Mouse (Mus musculus) Patski (cell line): ENCODE results near the gene Kif14. TPM values are rescaled to one million over a fixed set of nuclear protein-coding genes. Genes with fewer than 3 reads are reported as not detected.

Source experiments
- ATAC-seq: fragments of 100-300 bp; one replicate; pipeline ENCODE4 v1.8.0; 2021
- CTCF ChIA-PET: fragments of 350-600 bp; sonication (Branson Sonifier 250); formaldehyde crosslinking; loops from one replicate; lab custom pipeline; 2022; ENCODE audit warnings: inconsistent platforms; lab: Charles Lee
- POLR2A ChIA-PET: fragments of 350-600 bp; sonication (Branson Sonifier 250); formaldehyde crosslinking; loops from one replicate; lab custom pipeline; 2022; ENCODE audit warnings: antibody characterized with exemption, inconsistent platforms; lab: Charles Lee
- DNase-seq: peaks from one replicate; pipeline ENCODE4 v3.0.0-alpha.2; 2011; ENCODE audit warnings: low read depth, low spot score
- H3K27me3 ChIP-seq: fragments of 371-371 bp; one replicate; pipeline ENCODE4 v1.5.1; 2021
- CTCF ChIP-seq: fragments of 100-300 bp; IDR thresholded peaks from one replicate; pipeline ENCODE4 v1.5.1; 2021
- in situ Hi-C: fragments of 300-500 bp; cut with MboI; formaldehyde crosslinking; loops from 3 replicates; pipeline ENCODE4 v1.11.1; 2018; ENCODE audit warnings: low pct_unique_long_range_greater_than_20kb, mixed read lengths
- polyA plus RNA-seq: library from polyadenylated mRNA; unstranded; gene quantifications from one replicate; pipeline ENCODE4 v1.2.3, GENCODE M21; 2021

The Kif14 gene
- polyA plus RNA-seq, 1 experiment from 2014 or later = 5.6 TPM

DNA sequence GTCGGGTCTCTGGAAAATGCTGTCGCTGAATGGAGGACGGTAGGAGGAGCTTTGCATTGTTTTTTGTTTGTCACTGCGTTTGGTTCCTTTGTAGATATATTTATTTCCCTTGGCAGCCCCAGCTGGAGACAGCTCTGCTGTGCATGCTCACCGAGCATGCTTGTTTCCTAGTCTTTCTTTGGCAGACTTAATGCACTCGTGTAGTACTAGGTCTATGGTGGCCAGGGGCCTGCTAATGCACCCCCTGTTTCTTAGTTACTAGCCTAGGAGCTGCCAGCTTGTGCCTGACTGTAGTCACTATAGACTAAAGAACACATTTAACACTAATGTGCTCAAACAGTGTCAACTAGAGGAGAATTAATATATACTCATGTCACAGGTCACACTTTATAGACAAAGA lies 59.7 kb downstream of the Kif14 start:
- POLR2A ChIA-PET = interaction anchor here (0.7 kb wide), 1 partner anchor 53 kb away, joined by 3 read pairs; no protein-coding TSS in a partner anchor

GRCm38 (mm10) chr1:136527163-136527562 lies 61.0 kb downstream of the Kif14 start:
- no peaks in the 10 kb centered on the region for H3K27me3 ChIP-seq
- CTCF ChIA-PET = no interaction called here
- ATAC-seq = no peak
- in situ Hi-C loops = no loop called here
- DNase-seq = no peak
- TF ChIP-seq CTCF = no peak
- POLR2A ChIA-PET = no interaction called here

More for the DNA sequence above, 59.7 kb downstream of the Kif14 start:
- CTCF ChIA-PET = interaction anchor here (1.2 to 3.2 kb wide), 8 partner anchors 11 to 24 kb away, joined by 3 to 24 read pairs (median 6); no protein-coding TSS in a partner anchor
- in situ Hi-C loops = no loop called here
- DNase-seq (no peak), ATAC-seq (no peak)
- no peaks in the 10 kb centered on the region for H3K27me3 ChIP-seq
- TF ChIP-seq CTCF = no peak

DNA sequence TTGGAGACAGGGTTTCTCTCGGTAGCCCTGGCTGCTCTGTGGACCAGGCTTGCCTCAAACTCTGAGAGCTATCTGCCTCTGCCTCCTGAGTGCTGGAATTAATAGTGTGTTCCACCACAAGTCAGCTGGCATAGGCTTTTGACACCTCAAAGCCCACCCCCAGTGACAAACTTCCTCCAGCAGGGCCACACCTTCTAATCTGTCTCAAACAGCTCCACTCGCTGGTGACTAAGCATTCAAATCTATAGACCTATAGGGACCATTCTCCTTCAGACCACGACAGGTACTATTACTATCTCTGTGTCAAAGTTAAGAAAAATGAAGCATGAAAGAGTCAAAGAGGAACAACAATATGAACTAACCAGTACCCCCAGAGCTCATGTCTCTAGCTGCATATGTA lies 66.4 kb downstream of the Kif14 start:
- no peak for DNase-seq
- ChIA-PET POLR2A (no interaction called here), CTCF (no interaction called here)
- in situ Hi-C loops = no loop called here
- ATAC-seq = no peak
- TF ChIP-seq CTCF = no peak
- no peaks in the 10 kb centered on the region for H3K27me3 ChIP-seq

DNA sequence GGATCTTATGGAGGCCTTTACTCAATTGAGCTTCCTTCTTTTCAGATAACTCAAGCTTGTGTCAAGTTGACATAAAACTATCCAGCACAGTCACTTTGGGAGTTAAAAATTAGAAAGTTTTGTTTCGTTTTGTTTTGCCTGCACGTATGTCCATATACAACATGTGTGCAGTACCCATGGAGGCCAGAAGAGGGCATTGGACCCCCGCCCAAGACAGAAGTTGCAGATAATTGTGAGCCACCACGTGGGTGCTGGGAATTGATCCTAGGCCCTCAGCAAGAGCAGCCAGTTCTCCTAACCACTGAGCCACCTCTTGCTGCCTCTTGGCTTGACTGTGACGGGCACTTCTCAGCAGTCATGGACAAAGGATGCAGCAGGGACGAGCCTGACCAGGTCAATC lies 70.8 kb downstream of the Kif14 start:
- in situ Hi-C loops = no loop called here
- ChIA-PET POLR2A (no interaction called here), CTCF (interaction anchor here (4.6 kb wide), 1 partner anchor 12 kb away, joined by 24 read pairs; no protein-coding TSS in a partner anchor)
- H3K27me3 ChIP-seq = no peaks in the 10 kb centered on the region
- TF ChIP-seq CTCF = peak; percentile 51
- ATAC-seq (no peak), DNase-seq (no peak)

DNA sequence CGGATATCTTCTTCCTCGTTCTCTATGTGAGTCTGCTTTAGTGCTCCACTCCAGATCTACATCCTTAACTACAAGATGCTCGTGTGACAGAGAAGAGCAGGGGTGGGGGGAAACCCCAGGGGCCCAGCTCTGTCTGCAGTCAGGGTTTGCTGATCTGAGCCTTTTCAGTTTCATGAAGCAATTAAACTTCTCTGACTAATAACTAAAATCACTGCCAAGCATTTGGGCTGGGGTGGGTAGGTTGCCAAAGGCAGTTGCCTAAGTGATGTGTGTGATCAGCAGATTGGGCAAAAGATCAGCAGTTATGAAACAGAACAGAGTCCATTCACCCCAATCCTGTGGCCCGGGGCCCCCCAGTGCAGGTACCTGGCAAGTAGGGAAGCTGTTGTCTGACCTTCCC lies 72.1 kb downstream of the Kif14 start:
- no peaks in the 10 kb centered on the region for H3K27me3 ChIP-seq
- POLR2A ChIA-PET = no interaction called here
- in situ Hi-C loops = no loop called here
- DNase-seq = peak; percentile 73
- ATAC-seq = peak; percentile 19
- CTCF ChIA-PET = interaction anchor here (4.6 kb wide), 1 partner anchor 13 kb away, joined by 24 read pairs; no protein-coding TSS in a partner anchor
- no peak for TF ChIP-seq CTCF

DNA sequence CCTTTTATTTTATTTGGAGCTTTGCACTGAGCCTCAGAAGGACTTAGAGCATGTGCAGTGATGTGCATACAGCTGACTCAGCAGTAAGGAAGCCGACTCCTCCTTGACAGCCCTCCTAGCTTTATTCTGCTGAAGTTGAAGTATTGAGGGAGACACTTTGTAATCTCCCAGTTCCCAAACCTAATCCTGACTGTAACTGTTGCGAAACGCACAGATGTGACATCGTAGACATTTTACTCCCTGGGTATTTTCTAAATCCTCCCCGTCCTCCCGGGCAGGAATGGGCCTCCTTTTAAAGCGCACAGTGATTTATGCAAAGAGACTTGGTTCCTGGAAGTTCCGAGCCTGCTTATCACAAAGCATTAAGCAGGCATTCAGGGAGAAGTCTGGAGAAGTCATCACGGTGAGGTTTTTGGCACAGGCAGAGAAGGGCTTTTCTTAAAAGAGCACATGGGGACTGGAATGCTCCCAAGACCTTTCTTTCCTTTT lies 74.3 kb downstream of the Kif14 start:
- DNase-seq (peak; percentile 67), ATAC-seq (peak; percentile 72)
- no peak for TF ChIP-seq CTCF
- in situ Hi-C loops = no loop called here
- CTCF ChIA-PET = interaction anchor here (0.7 to 3.3 kb wide), 3 partner anchors 13 to 151 kb away, joined by 3 to 13 read pairs (median 3); no protein-coding TSS in a partner anchor
- POLR2A ChIA-PET = no interaction called here
- no peaks in the 10 kb centered on the region for H3K27me3 ChIP-seq

- in situ Hi-C loops = no loop called here
- H3K27me3 ChIP-seq = no peaks in the 10 kb centered on the region
- ChIA-PET POLR2A (no interaction called here), CTCF (interaction anchor here (0.7 to 3.3 kb wide), 3 partner anchors 8 to 13 kb away, joined by 4 to 13 read pairs (median 6); no protein-coding TSS in a partner anchor)
- DNase-seq = no peak
- ATAC-seq = no peak
- TF ChIP-seq CTCF = no peak
Measured at GRCm38 (mm10) chr1:136541618-136542376, 75.7 kb downstream of the Kif14 start.

- in situ Hi-C loops = no loop called here
- H3K27me3 ChIP-seq = no peaks in the 10 kb centered on the region
- ChIA-PET POLR2A (no interaction called here), CTCF (interaction anchor here (1.2 to 1.5 kb wide), 2 partner anchors 12 to 19 kb away, joined by 3 to 6 read pairs; no protein-coding TSS in a partner anchor)
- peak; percentile 61 for ATAC-seq
- no peak for TF ChIP-seq CTCF
- no peak for DNase-seq
Measured at GRCm38 (mm10) chr1:136543920-136544319, 77.8 kb downstream of the Kif14 start.

DNA sequence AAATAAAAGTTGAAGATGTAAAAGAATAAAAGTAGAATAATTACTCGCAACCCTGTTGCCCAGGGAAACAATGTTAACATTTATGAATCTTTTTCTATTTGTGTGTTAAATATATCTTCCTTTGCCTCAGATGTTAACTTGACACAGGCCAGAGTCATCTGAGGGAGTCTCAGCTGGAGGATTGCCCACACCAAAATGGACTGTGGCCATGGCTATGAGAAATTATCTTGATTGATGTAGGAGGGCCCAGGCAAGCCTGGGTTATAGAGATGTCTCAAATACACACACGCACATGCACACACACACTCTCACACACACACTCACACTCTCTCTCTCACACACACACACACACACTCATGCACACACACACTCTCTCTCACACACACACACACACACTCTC lies 80.9 kb downstream of the Kif14 start:
- in situ Hi-C loops = no loop called here
- DNase-seq = no peak
- ChIA-PET CTCF (no interaction called here), POLR2A (no interaction called here)
- TF ChIP-seq CTCF = no peak
- H3K27me3 ChIP-seq = no peaks in the 10 kb centered on the region
- ATAC-seq = no peak

- ATAC-seq = no peak
- ChIA-PET POLR2A (no interaction called here), CTCF (interaction anchor here (0.9 to 2.0 kb wide), 5 partner anchors 9 to 676 kb away, joined by 3 to 6 read pairs (median 4); no protein-coding TSS in a partner anchor)
- in situ Hi-C loops = loop anchor here (5.0 to 25.0 kb wide), 4 partner anchors 182 to 1487 kb away; no protein-coding TSS in a partner anchor
- no peak for TF ChIP-seq CTCF
- H3K27me3 ChIP-seq = no peaks in the 10 kb centered on the region
- no peak for DNase-seq
Measured at GRCm38 (mm10) chr1:136550285-136550684, 84.1 kb downstream of the Kif14 start.
